Mouse (Mus musculus) lung, adult 2 months (tissue): ENCODE results near the gene Man1c1. TPM values are rescaled to one million over a fixed set of nuclear protein-coding genes. Genes with fewer than 3 reads are reported as not detected.

Experiments used
- DNase-seq: peaks from one replicate; pipeline ENCODE4 v3.0.0; 2022
- H3K4me1 ChIP-seq: fragments of 200-500 bp; 2 replicates; pipeline ENCODE4 v1.6.1; 2011; ENCODE audit warnings: low read length; ENCODE audit not compliant: control insufficient read depth, insufficient read depth
- H3K4me3 ChIP-seq: fragments of 200-500 bp; replicated peaks from 2 replicates; pipeline ENCODE3; 2011; ENCODE audit warnings: low read depth, mild to moderate bottlenecking, control low read depth, low read length; ENCODE audit errors: extremely low read depth
- CTCF ChIP-seq: fragments of 200-500 bp; IDR thresholded peaks from 2 replicates; pipeline ENCODE4 v1.5.1; 2011; ENCODE audit warnings: mild to moderate bottlenecking, low read length, control low read depth; ENCODE audit not compliant: insufficient read depth
- POLR2A ChIP-seq: fragments of 200-500 bp; IDR thresholded peaks from 2 replicates; pipeline ENCODE4 v1.6.1; 2011; ENCODE audit warnings: low read depth, mild to moderate bottlenecking, control low read depth, low read length, borderline replicate concordance; ENCODE audit errors: extremely low read depth
- WGBS: fragments of 180-500 bp; shearing (Covaris S2); methylation state at CpG from one replicate; pipeline ENCODE4 v1.1.7; 2018; 5-methylcytosine and 5-hydroxymethylcytosine counted together
- polyA plus RNA-seq: library from polyadenylated mRNA; depleted of rRNA; stranded (reverse); fragments of >200 nt; gene quantifications from 2 replicates; pipeline ENCODE4 v1.2.3, GENCODE M21; 2012

Gene Man1c1
- polyA plus RNA-seq, 1 experiment = 15.7 TPM

DNA sequence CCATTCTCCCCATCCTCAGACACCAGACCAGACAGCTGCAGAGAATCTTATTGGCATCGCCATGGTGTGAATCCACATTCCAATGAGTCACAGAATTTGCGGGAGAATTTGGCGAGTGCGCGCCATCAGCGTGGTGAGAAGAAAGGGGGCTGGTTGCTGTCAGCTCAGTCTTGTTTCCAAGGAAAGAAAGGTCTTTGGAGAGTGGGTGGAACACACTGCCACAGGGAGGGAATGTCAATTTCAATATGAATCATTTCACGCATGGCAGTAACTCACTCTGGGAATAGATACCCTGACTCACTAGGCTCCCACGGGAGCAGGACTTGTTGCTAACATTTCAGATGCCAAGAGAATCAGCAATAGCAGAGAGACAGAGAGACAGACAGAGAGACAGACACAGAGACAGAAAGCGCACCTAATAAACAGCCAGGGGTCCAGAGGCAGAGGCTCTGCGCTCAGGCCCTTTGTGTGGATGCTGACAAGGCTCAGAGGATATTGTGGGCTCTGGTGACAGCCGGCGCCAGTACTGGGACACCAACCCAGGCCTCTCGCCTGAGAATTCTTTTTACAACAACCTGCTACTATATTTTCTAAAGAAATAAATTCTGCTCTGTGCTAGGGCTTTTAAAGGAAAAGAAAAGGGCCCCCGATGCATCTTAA lies 72.5 kb downstream of the Man1c1 start:
- Histone ChIP-seq H3K4me1 (0 out of 2 replicates have a peak, but pooled peaks cover 6% of the 10 kb centered on the region), H3K4me3 (no peak overlapping the region)
- DNase-seq = no peak
- WGBS = 73% methylated on average over 14 of the region's 14 CpGs
- TF ChIP-seq CTCF = no peak
- TF ChIP-seq POLR2A = no peak

- TF ChIP-seq POLR2A (no peak), CTCF (no peak)
- no peak for DNase-seq
- Histone ChIP-seq H3K4me1 (peaks cover 6% of the 10 kb centered on the region; the same call in 1 of the 2 replicates), H3K4me3 (no peak overlapping the region)
- 72% methylated on average over 10 of the region's 10 CpGs for WGBS
These were observed 75.3 kb downstream of the Man1c1 start for GRCm38 (mm10) chr4:134628575-134629384.

GRCm38 (mm10) chr4:134628058-134628457 lies 76.0 kb downstream of the Man1c1 start:
- peaks cover 3% of the 10 kb centered on the region; the same call in 1 of the 2 replicates for H3K4me1 ChIP-seq
- H3K4me3 ChIP-seq = no peak overlapping the region
- TF ChIP-seq POLR2A (no peak), CTCF (no peak)
- 74% methylated on average over 7 of the region's 7 CpGs for WGBS
- DNase-seq = no peak

- 84% methylated on average over 2 of the region's 2 CpGs for WGBS
- TF ChIP-seq CTCF (no peak), POLR2A (no peak)
- H3K4me3 ChIP-seq = no peak overlapping the region
- no peaks in the 10 kb centered on the region; the same call in 1 of the 2 replicates for H3K4me1 ChIP-seq
- DNase-seq = no peak
These were observed 77.2 kb downstream of the Man1c1 start for GRCm38 (mm10) chr4:134626883-134627282.

GRCm38 (mm10) chr4:134626350-134626749 lies 77.7 kb downstream of the Man1c1 start:
- DNase-seq = no peak
- H3K4me3 ChIP-seq = no peak overlapping the region
- WGBS = 74% methylated on average over 4 of the region's 4 CpGs
- TF ChIP-seq CTCF (no peak), POLR2A (no peak)
- H3K4me1 ChIP-seq = no peaks in the 10 kb centered on the region; the same call in 1 of the 2 replicates

GRCm38 (mm10) chr4:134624109-134624862 lies 79.8 kb downstream of the Man1c1 start:
- 51% methylated on average over 14 of the region's 14 CpGs for whole genome bisulfite sequencing
- TF ChIP-seq CTCF (no peak), POLR2A (no peak)

DNA sequence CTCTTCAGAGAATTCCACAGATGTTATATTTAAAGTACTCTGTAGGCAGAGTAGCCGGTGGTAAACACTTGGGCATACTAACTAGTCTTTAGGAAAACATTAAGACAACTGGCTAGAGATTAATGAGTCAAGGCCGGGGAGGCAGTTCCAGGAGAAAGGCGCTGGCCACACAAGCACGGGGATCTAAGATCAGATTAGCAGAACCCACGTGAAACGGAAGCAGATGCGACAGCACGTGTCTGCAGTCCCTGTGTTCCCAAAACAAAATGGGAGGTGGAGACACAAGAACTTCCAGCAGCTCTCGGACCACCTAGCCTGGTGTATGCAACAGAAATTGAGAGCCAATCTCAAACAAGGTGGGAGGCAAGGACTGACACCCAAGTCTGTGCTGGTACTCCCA lies 82.4 kb downstream of the Man1c1 start:
- H3K4me3 ChIP-seq = no peak overlapping the region
- 67% methylated on average over 9 of the region's 9 CpGs for WGBS
- no peaks in the 10 kb centered on the region; the same call in 1 of the 2 replicates for H3K4me1 ChIP-seq
- no peak for DNase-seq
- TF ChIP-seq CTCF (no peak), POLR2A (no peak)

More at GRCm38 (mm10) chr4:134624109-134624862, 79.8 kb downstream of the Man1c1 start:
- H3K4me3 ChIP-seq = no peak overlapping the region
- peak; percentile 22 for DNase-seq
- no peaks in the 10 kb centered on the region; the same call in 1 of the 2 replicates for H3K4me1 ChIP-seq

- Histone ChIP-seq H3K4me3 (no peak overlapping the region), H3K4me1 (no peaks in the 10 kb centered on the region; the same call in 1 of the 2 replicates)
- no peak for DNase-seq
- 94% methylated on average over 8 of the region's 8 CpGs for WGBS
- TF ChIP-seq CTCF (no peak), POLR2A (no peak)
These were observed 83.8 kb downstream of the Man1c1 start for GRCm38 (mm10) chr4:134620246-134620645.

GRCm38 (mm10) chr4:134619489-134619870 lies 84.6 kb downstream of the Man1c1 start:
- WGBS = 85% methylated on average over 10 of the region's 10 CpGs
- no peak for DNase-seq
- H3K4me3 ChIP-seq = no peak overlapping the region
- H3K4me1 ChIP-seq = no peaks in the 10 kb centered on the region; the same call in 1 of the 2 replicates
- TF ChIP-seq POLR2A (no peak), CTCF (no peak)
